Mouse (Mus musculus): ENCODE data around the gene Pax7. TPM values are rescaled to one million over a fixed set of nuclear protein-coding genes. Genes with fewer than 3 reads are reported as not detected.

Pax7 gene
- polyA plus RNA-seq, 1 experiment from 2014 or later: not detected

GRCm38 (mm10) chr4:139767823-139768222 lies 65.5 kb downstream of the Pax7 start:
- no peaks in the 10 kb centered on the region for H3K9me3 ChIP-seq (ENCODE audit: control insufficient read depth, low read length)
- no peaks in the 10 kb centered on the region for H3K36me3 ChIP-seq (ENCODE audit: control insufficient read depth, insufficient read depth)
- H3K27ac ChIP-seq (ENCODE audit: low read length): no peak overlapping the region
- H3K27me3 ChIP-seq (replicated peaks; ENCODE audit: control insufficient read depth, insufficient read depth, low read length): no peaks in the 10 kb centered on the region
- no peak overlapping the region for H3K4me3 ChIP-seq (replicated peaks; ENCODE audit: low read length)
- ATAC-seq: no peak
- no peak overlapping the region for H3K9ac ChIP-seq (replicated peaks; ENCODE audit: low read depth, low read length)
- 38% methylated on average over 5 of the region's 5 CpGs for WGBS
- no peak overlapping the region for H3K4me2 ChIP-seq (ENCODE audit: low read length)
- peaks cover 5% of the 10 kb centered on the region; the same call in 1 of the 2 replicates for H3K4me1 ChIP-seq (replicated peaks; ENCODE audit: control insufficient read depth, insufficient read depth, low read length)

- H3K27me3 ChIP-seq (replicated peaks; ENCODE audit: control insufficient read depth, insufficient read depth, low read length): no peaks in the 10 kb centered on the region
- H3K4me2 ChIP-seq (ENCODE audit: low read length): no peak overlapping the region
- no peak overlapping the region for H3K4me3 ChIP-seq (replicated peaks; ENCODE audit: low read length)
- no peak overlapping the region for H3K9ac ChIP-seq (replicated peaks; ENCODE audit: low read depth, low read length)
- 9% methylated on average over 18 of the region's 18 CpGs for WGBS
- H3K4me1 ChIP-seq (replicated peaks; ENCODE audit: control insufficient read depth, insufficient read depth, low read length): peaks cover 5% of the 10 kb centered on the region; the same call in 1 of the 2 replicates
- H3K27ac ChIP-seq (ENCODE audit: low read length): no peak overlapping the region
- ATAC-seq: no peak
- H3K9me3 ChIP-seq (ENCODE audit: control insufficient read depth, low read length): no peaks in the 10 kb centered on the region
- no peaks in the 10 kb centered on the region for H3K36me3 ChIP-seq (ENCODE audit: control insufficient read depth, insufficient read depth)
Observed at GRCm38 (mm10) chr4:139767115-139767718, 66.1 kb downstream of the Pax7 start.

GRCm38 (mm10) chr4:139761911-139762310 lies 71.4 kb downstream of the Pax7 start:
- no peaks in the 10 kb centered on the region for H3K9me3 ChIP-seq (ENCODE audit: control insufficient read depth, low read length)
- H3K27ac ChIP-seq (ENCODE audit: low read length): no peak overlapping the region
- ATAC-seq: no peak
- no peak overlapping the region for H3K4me2 ChIP-seq (ENCODE audit: low read length)
- H3K4me3 ChIP-seq (replicated peaks; ENCODE audit: low read length): no peak overlapping the region
- H3K27me3 ChIP-seq (replicated peaks; ENCODE audit: control insufficient read depth, insufficient read depth, low read length): no peaks in the 10 kb centered on the region
- no peak overlapping the region for H3K9ac ChIP-seq (replicated peaks; ENCODE audit: low read depth, low read length)
- 4% methylated on average over 13 of the region's 13 CpGs for WGBS
- H3K4me1 ChIP-seq (replicated peaks; ENCODE audit: control insufficient read depth, insufficient read depth, low read length): peaks cover 16% of the 10 kb centered on the region
- no peaks in the 10 kb centered on the region for H3K36me3 ChIP-seq (ENCODE audit: control insufficient read depth, insufficient read depth)

- Histone ChIP-seq H3K4me2 (ENCODE audit: low read length) (no peak overlapping the region), H3K27me3 (replicated peaks; ENCODE audit: control insufficient read depth, insufficient read depth, low read length) (no peaks in the 10 kb centered on the region), H3K9ac (replicated peaks; ENCODE audit: low read depth, low read length) (no peak overlapping the region), H3K9me3 (ENCODE audit: control insufficient read depth, low read length) (no peaks in the 10 kb centered on the region), H3K36me3 (ENCODE audit: control insufficient read depth, insufficient read depth) (no peaks in the 10 kb centered on the region), H3K27ac (ENCODE audit: low read length) (no peak overlapping the region), H3K4me1 (replicated peaks; ENCODE audit: control insufficient read depth, insufficient read depth, low read length) (peaks cover 16% of the 10 kb centered on the region), H3K4me3 (replicated peaks; ENCODE audit: low read length) (no peak overlapping the region)
- 53% methylated on average over 11 of the region's 11 CpGs for WGBS
- no peak for ATAC-seq
Observed at GRCm38 (mm10) chr4:139760736-139761135, 72.6 kb downstream of the Pax7 start.

GRCm38 (mm10) chr4:139758512-139759340 lies 74.6 kb downstream of the Pax7 start:
- H3K9me3 ChIP-seq (ENCODE audit: control insufficient read depth, low read length): no peaks in the 10 kb centered on the region
- H3K4me2 ChIP-seq (ENCODE audit: low read length): no peak overlapping the region
- no peak overlapping the region for H3K4me3 ChIP-seq (replicated peaks; ENCODE audit: low read length)
- peaks cover 16% of the 10 kb centered on the region for H3K4me1 ChIP-seq (replicated peaks; ENCODE audit: control insufficient read depth, insufficient read depth, low read length)
- H3K36me3 ChIP-seq (ENCODE audit: control insufficient read depth, insufficient read depth): no peaks in the 10 kb centered on the region
- 8% methylated on average over 17 of the region's 17 CpGs for WGBS
- ATAC-seq: peak; percentile 59
- no peaks in the 10 kb centered on the region for H3K27me3 ChIP-seq (replicated peaks; ENCODE audit: control insufficient read depth, insufficient read depth, low read length)
- no peak overlapping the region for H3K9ac ChIP-seq (replicated peaks; ENCODE audit: low read depth, low read length)
- H3K27ac ChIP-seq (ENCODE audit: low read length): no peak overlapping the region

- no peak overlapping the region for H3K27ac ChIP-seq (ENCODE audit: low read length)
- WGBS: 7% methylated on average over 11 of the region's 13 CpGs
Observed at GRCm38 (mm10) chr4:139756931-139757330, 76.4 kb downstream of the Pax7 start.

GRCm38 (mm10) chr4:139754148-139754710 lies 79.1 kb downstream of the Pax7 start:
- H3K9me3 ChIP-seq (ENCODE audit: control insufficient read depth, low read length): no peaks in the 10 kb centered on the region
- H3K36me3 ChIP-seq (ENCODE audit: control insufficient read depth, insufficient read depth): no peaks in the 10 kb centered on the region
- no peak overlapping the region for H3K27ac ChIP-seq (ENCODE audit: low read length)
- no peak overlapping the region for H3K4me3 ChIP-seq (replicated peaks; ENCODE audit: low read length)
- peaks cover 9% of the 10 kb centered on the region for H3K4me1 ChIP-seq (replicated peaks; ENCODE audit: control insufficient read depth, insufficient read depth, low read length)
- no peak for ATAC-seq
- no peak overlapping the region for H3K4me2 ChIP-seq (ENCODE audit: low read length)
- no peak overlapping the region for H3K9ac ChIP-seq (replicated peaks; ENCODE audit: low read depth, low read length)
- WGBS: 44% methylated on average over 11 of the region's 11 CpGs
- H3K27me3 ChIP-seq (replicated peaks; ENCODE audit: control insufficient read depth, insufficient read depth, low read length): no peaks in the 10 kb centered on the region

More at GRCm38 (mm10) chr4:139756931-139757330, 76.4 kb downstream of the Pax7 start:
- H3K9me3 ChIP-seq (ENCODE audit: control insufficient read depth, low read length): no peaks in the 10 kb centered on the region
- peaks cover 14% of the 10 kb centered on the region for H3K4me1 ChIP-seq (replicated peaks; ENCODE audit: control insufficient read depth, insufficient read depth, low read length)
- no peak overlapping the region for H3K4me3 ChIP-seq (replicated peaks; ENCODE audit: low read length)
- no peaks in the 10 kb centered on the region for H3K36me3 ChIP-seq (ENCODE audit: control insufficient read depth, insufficient read depth)
- no peak overlapping the region for H3K9ac ChIP-seq (replicated peaks; ENCODE audit: low read depth, low read length)
- H3K27me3 ChIP-seq (replicated peaks; ENCODE audit: control insufficient read depth, insufficient read depth, low read length): no peaks in the 10 kb centered on the region
- ATAC-seq: no peak
- no peak overlapping the region for H3K4me2 ChIP-seq (ENCODE audit: low read length)

- Histone ChIP-seq H3K9ac (replicated peaks; ENCODE audit: low read depth, low read length) (no peak overlapping the region), H3K27ac (ENCODE audit: low read length) (no peak overlapping the region), H3K4me2 (ENCODE audit: low read length) (no peak overlapping the region), H3K4me1 (replicated peaks; ENCODE audit: control insufficient read depth, insufficient read depth, low read length) (no peaks in the 10 kb centered on the region), H3K4me3 (replicated peaks; ENCODE audit: low read length) (no peak overlapping the region), H3K36me3 (ENCODE audit: control insufficient read depth, insufficient read depth) (no peaks in the 10 kb centered on the region), H3K27me3 (replicated peaks; ENCODE audit: control insufficient read depth, insufficient read depth, low read length) (no peaks in the 10 kb centered on the region), H3K9me3 (ENCODE audit: control insufficient read depth, low read length) (no peaks in the 10 kb centered on the region)
- WGBS: 93% methylated on average over 5 of the region's 5 CpGs
- no peak for ATAC-seq
Observed at GRCm38 (mm10) chr4:139750926-139751325, 82.4 kb downstream of the Pax7 start.

GRCm38 (mm10) chr4:139747190-139747936 lies 86.0 kb downstream of the Pax7 start:
- Histone ChIP-seq H3K27me3 (replicated peaks; ENCODE audit: control insufficient read depth, insufficient read depth, low read length) (no peaks in the 10 kb centered on the region), H3K36me3 (ENCODE audit: control insufficient read depth, insufficient read depth) (no peaks in the 10 kb centered on the region), H3K4me3 (replicated peaks; ENCODE audit: low read length) (no peak overlapping the region), H3K9ac (replicated peaks; ENCODE audit: low read depth, low read length) (no peak overlapping the region), H3K4me1 (replicated peaks; ENCODE audit: control insufficient read depth, insufficient read depth, low read length) (peaks cover 2% of the 10 kb centered on the region; the same call in 1 of the 2 replicates), H3K27ac (ENCODE audit: low read length) (no peak overlapping the region), H3K9me3 (ENCODE audit: control insufficient read depth, low read length) (no peaks in the 10 kb centered on the region), H3K4me2 (ENCODE audit: low read length) (no peak overlapping the region)
- ATAC-seq: no peak
- 65% methylated on average over 12 of the region's 12 CpGs for WGBS

Measured in forebrain, embryonic 16.5 days (tissue).